24 mouse cellular contexts compared by ENCODE assay signal in genomic region chr13:95063390-95064017, GRCm38 (mm10).
DNase-seq lines count a peak whose midpoint lies in the region; ATAC-seq lines count a peak whose summit lies in the region.
"Had no signal": no experiment of that assay in that cellular context is flagged by ENCODE, and none has a peak within 500 bp of the region (broad histone marks: within the 10 kb centered on the region; RNA-seq: fewer than 3 reads in every experiment).

No protein-coding gene starts in this region.

- intact Hi-C loops in heart, postnatal 25 days (cut with DNase I): no loop called here

- ATAC-seq in megakaryocyte-erythroid progenitor cell, adult 5-6 weeks (replicated peaks; ENCODE audit: low FRiP score, low TSS enrichment, poor library complexity, severe bottlenecking): 0 out of 2 replicates have a peak, but pooled peaks have one; percentile 44
- ATAC-seq: forebrain, embryonic 16.5 days; intestine, embryonic 15.5 days had no signal

- peak; percentile 43 for DNase-seq in heart, adult 11 months
- DNase-seq in heart, postnatal 25 days (ENCODE audit: low spot score): no peak
- peak; percentile 25 for DNase-seq in 416B (ENCODE audit: low read depth)
- DNase-seq in T-cell, adult 2 months (ENCODE audit: low spot score): peak; percentile 22
- no peak for DNase-seq in layer of hippocampus, postnatal 25 days (ENCODE audit: extremely low spot score in 1 of 2, low spot score in 1 of 2)
- DNase-seq in kidney, postnatal 36 days: no peak
- DNase-seq: adrenal gland, postnatal 14 days; cerebellum, adult 11 months; cerebellum, adult 9-10 months; embryo, embryonic 11 days; gastrocnemius, adult 2 months; gastrocnemius, postnatal 36 days; heart, postnatal 10 days; kidney, adult 2 months; kidney, postnatal 4 days; layer of hippocampus, postnatal 36 days; liver; lung, embryonic 14.5 days; lung, postnatal 14 days; right cerebral cortex, adult 18-20 months; spleen, adult 18-20 months had no signal

Comparison
In these comparisons a context has a peak if more than half of its experiments do, and no peak if none do; other contexts are left out.
1. DNase-seq: peak in heart, adult 11 months (single experiment), 416B (single experiment) and T-cell, adult 2 months (single experiment); none in heart, postnatal 25 days (single experiment), layer of hippocampus, postnatal 25 days (0 of 2) and kidney, postnatal 36 days (0 of 2).